Mouse (Mus musculus): Measurements from ENCODE around the gene Cish.

Gene Cish

GRCm38 (mm10) chr9:107324799-107325561, 29.2 kb downstream of the Cish start:
- no peak for DNase-seq

GRCm38 (mm10) chr9:107325904-107326303, 30.1 kb downstream of the Cish start:
- DNase-seq: no peak

- DNase-seq: no peak
Observed at GRCm38 (mm10) chr9:107327879-107328620, 32.2 kb downstream of the Cish start.

DNA sequence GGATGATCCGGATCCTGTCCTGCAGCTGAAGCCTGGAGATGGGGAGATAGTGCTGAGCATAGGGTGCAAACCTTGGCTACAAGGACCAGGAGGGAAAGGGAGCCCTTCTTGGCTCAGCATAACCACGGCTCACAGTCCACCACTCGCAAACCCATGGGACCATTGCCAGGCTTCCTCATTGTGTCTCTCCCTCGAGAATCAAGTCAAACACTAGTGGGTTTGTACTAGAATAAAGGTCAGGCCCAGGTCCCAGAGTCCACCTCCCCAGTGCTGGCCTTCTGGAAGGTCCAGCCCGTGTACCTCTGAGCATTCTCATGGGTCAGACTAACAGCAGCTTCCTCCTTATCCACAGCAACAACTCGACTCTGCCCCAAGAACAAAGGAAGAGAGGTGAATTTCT, 35.0 kb downstream of the Cish start:
- no peak for DNase-seq

- DNase-seq: peak in 1 of 2 experiments; percentile 35
Observed at GRCm38 (mm10) chr9:107333686-107334085, 37.9 kb downstream of the Cish start.

GRCm38 (mm10) chr9:107334356-107334755, 38.5 kb downstream of the Cish start:
- DNase-seq: no peak

DNA sequence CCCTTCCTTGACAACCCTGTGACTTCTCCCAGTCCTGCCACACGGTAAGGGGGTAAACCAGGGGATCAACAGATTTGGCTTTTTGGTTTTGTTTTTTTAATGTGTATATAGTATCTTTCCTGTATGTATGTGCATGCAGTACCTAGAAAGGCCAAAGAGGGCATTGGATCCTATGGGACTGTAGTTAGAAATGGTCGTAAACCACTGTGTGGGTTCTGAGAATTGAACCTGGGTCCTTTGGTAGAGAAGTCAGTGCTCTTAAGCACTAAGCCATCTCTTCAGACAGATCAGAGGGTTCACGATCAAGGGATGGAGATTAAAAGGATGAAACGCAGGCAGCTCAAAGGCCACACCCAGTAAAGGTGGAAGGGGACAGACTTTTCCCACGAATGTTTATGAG, 39.2 kb downstream of the Cish start:
- no peak for DNase-seq

DNA sequence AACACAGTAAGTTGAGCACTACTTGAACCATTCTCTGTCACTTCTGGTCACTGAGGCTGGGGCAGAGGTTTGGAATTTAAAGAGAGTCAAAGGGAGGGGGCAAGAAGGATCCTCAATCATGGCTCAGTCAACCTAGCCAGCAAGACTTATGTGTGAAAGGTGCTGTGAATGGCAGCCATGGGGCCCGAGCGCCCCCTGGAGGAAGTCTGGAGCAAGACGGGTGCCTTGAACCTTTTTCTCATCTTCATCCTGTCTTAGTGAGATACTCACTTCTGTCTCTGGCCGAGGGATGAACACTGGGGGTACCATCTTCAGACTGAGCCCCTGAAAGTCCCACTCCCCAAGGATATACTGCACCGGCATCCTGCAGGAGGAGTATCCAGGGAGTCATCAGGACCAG, 40.1 kb downstream of the Cish start:
- peak; percentile 84 to 88 for DNase-seq

- DNase-seq: no peak
Observed at GRCm38 (mm10) chr9:107336386-107336785, 40.6 kb downstream of the Cish start.

DNA sequence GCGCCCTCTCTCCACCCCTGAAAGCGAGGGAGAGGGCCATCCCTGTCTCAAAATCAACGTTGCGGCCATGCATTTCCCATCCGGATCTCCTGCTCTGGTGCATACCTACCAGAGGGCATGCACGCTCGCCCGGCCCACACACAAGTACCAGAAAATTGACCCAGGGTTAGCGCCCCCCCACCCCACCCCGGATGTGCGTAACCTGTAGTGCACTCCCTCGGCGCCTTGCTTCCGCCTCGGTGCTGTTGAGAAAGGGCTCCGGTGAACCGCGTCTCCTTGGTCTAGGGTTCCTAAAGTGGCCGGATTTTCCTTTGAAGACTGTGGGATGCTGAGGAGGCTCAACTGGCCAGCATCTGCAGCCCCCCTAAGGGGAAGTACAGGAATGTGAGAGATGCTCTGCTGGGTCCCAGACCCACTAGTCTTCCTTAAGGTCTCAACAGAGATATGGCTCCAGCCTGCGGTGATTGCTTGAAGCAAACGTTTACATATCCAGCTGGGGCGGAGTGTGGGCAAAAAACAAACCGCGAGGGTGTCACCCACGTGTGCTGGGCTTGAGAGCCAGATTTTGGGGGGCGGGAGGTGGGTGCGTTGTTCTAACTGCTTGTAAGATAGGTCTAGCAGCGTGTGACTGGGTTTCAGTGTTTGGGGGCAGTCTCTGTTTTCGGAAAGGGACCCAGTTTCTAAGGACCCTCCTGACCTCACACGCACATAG, 42.5 kb downstream of the Cish start, which contains the start of gene Hemk1:
TSS of gene Hemk1 (minus strand) at position 179 of the 712 bp plus-strand sequence.
- DNase-seq: peak; percentile 86 to 88

DNA sequence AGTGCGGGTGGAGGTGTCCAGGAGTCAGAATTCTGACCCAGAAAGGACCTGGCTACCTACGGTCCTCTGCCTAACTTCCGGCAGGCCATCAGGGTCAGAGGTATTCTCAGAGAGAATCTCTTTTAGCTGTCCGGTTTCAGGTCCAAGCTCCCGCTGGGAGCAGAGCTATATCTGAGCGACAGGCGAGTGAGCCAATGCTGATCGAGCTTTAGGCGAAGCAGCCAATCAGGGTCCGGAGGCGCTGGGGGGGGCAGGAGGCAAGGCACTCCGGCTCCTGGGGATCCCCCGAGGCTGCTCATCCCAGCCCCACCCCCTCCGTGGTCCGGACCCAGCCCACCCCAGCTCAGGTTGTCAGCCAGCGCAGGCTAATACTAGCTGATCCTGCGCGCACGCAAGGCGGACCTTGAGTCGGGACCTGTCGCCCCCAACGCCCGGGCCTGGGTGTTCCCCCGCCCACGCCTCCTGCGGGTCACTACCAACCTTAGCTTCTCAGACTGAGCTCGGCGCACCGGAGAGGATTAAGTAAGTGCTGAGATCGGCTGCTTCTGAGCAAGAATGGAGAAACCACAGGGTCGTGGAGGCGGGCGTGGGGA, 44.5 kb downstream of the Cish start, which contains the start of gene 6430571L13Rik:
TSS of gene 6430571L13Rik (plus strand) at position 336 of the 593 bp plus-strand sequence.
- DNase-seq: peak; percentile 98

- peak in 1 of 2 experiments; percentile 64 for DNase-seq
Observed at GRCm38 (mm10) chr9:107340911-107341645, 45.3 kb downstream of the Cish start.

DNA sequence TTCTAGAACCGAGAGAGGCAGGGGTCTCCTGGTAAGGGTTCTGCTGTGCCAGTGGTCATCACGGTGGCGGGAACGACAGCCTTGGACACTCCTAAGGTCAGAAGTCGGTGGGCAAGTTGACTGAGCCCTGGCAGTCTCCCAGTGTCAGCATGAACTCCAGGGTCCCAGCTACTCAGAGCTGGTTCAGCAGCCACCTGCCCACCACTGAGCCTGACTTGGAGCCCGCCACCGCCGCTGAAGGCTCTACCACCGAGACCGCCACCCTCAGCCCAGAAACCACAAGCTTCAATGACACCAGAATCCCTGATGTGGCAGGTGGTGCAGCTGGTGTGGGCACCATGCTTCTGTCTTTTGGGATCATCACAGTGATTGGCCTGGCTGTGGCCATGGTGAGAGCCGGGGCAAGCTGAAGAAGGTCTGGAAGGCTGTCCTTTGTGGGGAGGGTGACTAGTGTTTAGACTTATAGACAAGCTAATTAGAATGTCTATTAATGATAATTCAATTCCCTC, 46.4 kb downstream of the Cish start:
- DNase-seq: peak; percentile 58 to 69

DNA sequence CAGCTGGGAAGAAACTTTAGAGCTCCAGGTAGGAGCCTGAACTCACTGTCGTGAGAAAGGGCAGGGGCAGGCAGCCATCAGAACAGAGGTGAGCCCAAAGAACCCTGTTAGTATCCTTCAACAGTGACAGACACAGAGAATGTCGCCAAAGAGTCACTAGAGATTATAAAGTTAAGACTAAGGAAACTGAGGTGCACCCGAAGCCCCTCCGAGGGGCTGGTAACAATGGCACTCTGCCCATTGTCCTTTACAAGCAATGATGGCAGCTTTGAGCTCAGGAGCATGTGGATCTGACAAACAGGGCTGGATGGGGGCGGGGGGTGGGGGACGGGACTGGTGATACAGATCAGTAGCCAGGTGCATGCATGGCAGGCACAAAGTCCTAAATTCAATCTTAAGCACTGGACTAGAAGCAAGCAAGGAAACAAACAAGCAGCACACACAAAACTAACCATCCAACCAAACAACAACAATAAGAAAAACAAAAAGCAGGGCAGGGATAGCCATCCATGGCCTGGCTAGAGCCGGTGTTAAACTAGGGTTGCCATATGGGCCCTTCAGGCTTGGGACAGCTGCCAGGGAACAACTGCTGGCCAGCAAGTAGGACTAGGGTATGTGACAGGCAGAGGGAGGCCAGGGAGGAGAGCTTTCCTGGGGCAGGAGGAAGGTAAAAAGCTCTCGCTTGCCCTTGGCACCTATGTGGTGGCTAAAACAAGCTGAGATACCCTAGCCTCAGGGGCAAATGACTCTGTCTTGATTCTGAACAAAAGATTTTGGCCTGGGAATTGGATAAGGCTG, 47.5 kb downstream of the Cish start:
- DNase-seq: peak; percentile 98

DNA sequence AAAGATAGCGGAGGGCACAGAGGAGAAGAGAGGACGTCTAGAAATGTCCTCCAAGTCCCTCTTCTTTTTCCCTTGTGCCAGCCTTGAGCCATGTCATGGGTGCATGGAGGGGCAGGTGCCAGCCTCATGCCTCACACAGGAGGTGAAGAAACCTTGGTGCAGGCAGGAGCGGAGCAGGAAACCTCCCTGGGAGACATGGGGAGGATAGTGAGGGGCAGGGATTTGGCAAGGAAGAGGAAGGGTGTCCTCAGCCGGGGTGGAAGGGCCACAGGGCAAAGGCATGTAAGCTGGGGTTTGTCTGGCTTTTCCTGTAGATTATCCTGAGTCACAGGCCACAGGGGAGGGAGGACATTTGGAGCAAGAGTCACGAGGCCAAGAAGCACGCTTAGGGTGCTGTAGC, 48.2 kb downstream of the Cish start:
- peak in 1 of 2 experiments; percentile 43 for DNase-seq

- DNase-seq: peak; percentile 55 to 60
Observed at GRCm38 (mm10) chr9:107346081-107346480, 50.3 kb downstream of the Cish start.

DNA sequence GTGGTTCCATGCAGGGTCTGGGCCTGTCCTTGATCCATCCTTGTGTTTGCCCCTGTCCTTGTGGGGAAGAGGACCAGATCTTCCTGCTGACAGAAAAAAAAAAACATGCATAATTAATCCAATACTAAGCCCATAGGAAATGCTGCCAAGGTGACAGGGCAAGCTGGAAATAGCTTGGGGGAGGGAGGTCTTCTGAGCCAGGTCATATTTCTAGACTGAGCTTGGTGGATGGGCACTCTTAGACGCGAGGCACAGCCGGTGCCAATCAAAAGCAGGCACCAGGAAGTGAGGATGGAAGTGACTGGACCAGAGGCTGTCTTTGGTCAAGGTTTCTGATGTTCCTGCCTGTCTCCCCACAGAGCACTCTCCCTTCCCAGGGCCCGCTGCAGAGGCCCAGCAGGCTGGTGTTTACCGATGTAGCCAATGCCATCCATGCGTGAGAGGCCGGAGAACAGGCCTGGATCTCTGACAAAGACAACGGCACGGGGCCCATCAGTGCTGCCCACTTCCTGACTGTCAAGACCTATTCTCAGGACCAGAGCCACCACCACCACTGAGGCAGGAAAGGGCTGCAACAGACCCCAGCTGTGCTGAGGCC, 51.9 kb downstream of the Cish start:
- DNase-seq: peak; percentile 79 to 82

GRCm38 (mm10) chr9:107349321-107349720, 53.5 kb downstream of the Cish start:
- DNase-seq: no peak

All from cerebellum, postnatal 10 days (tissue).